Mouse (Mus musculus): ENCODE measurements at regions not wholly inside any gene's neighbourhood (a gene's known extent, or its start where the extent isn't known, plus 50 kb on each side); places are given as distances from the start of the nearest gene placed in this dataset.
A peak's percentile ranks its signal among the peaks of the same experiment; 100 is the strongest.

- no peaks in the 10 kb centered on the region for H3K36me3 ChIP-seq (ENCODE audit: control insufficient read depth, insufficient read depth, low read length)
- no peaks in the 10 kb centered on the region; the same call in 1 of the 2 replicates for H3K9me3 ChIP-seq (ENCODE audit: control insufficient read depth, low read length)
- no peak overlapping the region for H3K9ac ChIP-seq (ENCODE audit: low read length)
- no peaks in the 10 kb centered on the region for H3K27me3 ChIP-seq (ENCODE audit: control insufficient read depth, insufficient read depth, low read length)
- ATAC-seq (replicated peaks; ENCODE audit: low FRiP score), result no peak
- H3K4me3 ChIP-seq (ENCODE audit: low read depth, low read length), result no peak overlapping the region
- no peak overlapping the region for H3K4me2 ChIP-seq (ENCODE audit: low read depth, low read length, severe bottlenecking)
- no peak overlapping the region for H3K27ac ChIP-seq (ENCODE audit: low read depth, low read length)
- DNase-seq (ENCODE audit: low spot score), result no peak
- no peaks in the 10 kb centered on the region for H3K4me1 ChIP-seq (replicated peaks; ENCODE audit: control insufficient read depth, insufficient read depth, low read length)
Measured at GRCm38 (mm10) chr11:15572716-15573115, 684.8 kb upstream of the Vstm2a start.

GRCm38 (mm10) chr11:15619963-15620362, 637.6 kb upstream of the Vstm2a start:
- Histone ChIP-seq H3K4me1 (replicated peaks; ENCODE audit: control insufficient read depth, insufficient read depth, low read length) (no peaks in the 10 kb centered on the region), H3K9ac (ENCODE audit: low read length) (no peak overlapping the region), H3K4me2 (ENCODE audit: low read depth, low read length, severe bottlenecking) (no peak overlapping the region), H3K27ac (ENCODE audit: low read depth, low read length) (no peak overlapping the region), H3K36me3 (ENCODE audit: control insufficient read depth, insufficient read depth, low read length) (no peaks in the 10 kb centered on the region), H3K9me3 (ENCODE audit: control insufficient read depth, low read length) (no peaks in the 10 kb centered on the region), H3K27me3 (ENCODE audit: control insufficient read depth, insufficient read depth, low read length) (no peaks in the 10 kb centered on the region), H3K4me3 (ENCODE audit: low read depth, low read length) (no peak overlapping the region)
- DNase-seq (ENCODE audit: low spot score) (no peak), ATAC-seq (replicated peaks; ENCODE audit: low FRiP score) (no peak)
- 33% methylated on average over 4 of the region's 4 CpGs for WGBS

DNA sequence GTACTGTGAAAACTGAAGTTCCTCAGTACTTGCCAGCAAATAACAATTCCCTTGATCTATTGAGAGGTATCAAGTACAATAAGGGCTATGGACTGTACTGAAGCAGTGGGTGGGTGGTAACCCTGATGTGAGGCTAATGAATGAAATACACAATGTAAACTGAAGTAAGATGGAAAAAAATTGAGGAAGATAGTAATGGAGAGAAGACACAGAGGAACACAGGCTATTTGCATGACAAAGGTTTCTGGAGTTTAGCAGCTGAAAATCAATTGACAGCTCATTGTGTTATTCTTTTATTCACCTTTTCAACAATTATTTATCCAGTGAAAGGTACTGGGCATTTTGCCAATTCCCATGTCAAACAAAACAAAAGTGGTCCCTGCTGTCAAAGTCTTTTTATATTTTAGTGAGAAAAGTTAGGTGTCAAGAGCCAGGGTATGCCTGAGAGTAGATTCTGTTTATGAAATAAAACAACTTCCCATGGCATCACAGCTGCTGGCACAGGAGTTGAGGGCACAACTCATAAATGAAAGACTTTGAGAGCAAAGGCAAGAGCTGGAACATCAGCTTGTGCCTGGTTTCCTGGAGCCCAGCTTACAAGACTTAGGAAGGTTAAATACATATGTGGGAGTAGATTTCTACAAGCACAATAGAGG, 608.4 kb upstream of the Vstm2a start:
- no peak overlapping the region for H3K4me2 ChIP-seq (ENCODE audit: low read depth, low read length, severe bottlenecking)
- H3K9me3 ChIP-seq (ENCODE audit: control insufficient read depth, low read length), result no peaks in the 10 kb centered on the region
- DNase-seq (ENCODE audit: low spot score) (no peak), ATAC-seq (replicated peaks; ENCODE audit: low FRiP score) (peak; percentile 82)
- H3K27me3 ChIP-seq (ENCODE audit: control insufficient read depth, insufficient read depth, low read length), result no peaks in the 10 kb centered on the region
- H3K9ac ChIP-seq (ENCODE audit: low read length), result no peak overlapping the region
- no peak overlapping the region for H3K27ac ChIP-seq (ENCODE audit: low read depth, low read length)
- no peaks in the 10 kb centered on the region for H3K4me1 ChIP-seq (replicated peaks; ENCODE audit: control insufficient read depth, insufficient read depth, low read length)
- H3K36me3 ChIP-seq (ENCODE audit: control insufficient read depth, insufficient read depth, low read length), result no peaks in the 10 kb centered on the region
- H3K4me3 ChIP-seq (ENCODE audit: low read depth, low read length), result no peak overlapping the region

DNA sequence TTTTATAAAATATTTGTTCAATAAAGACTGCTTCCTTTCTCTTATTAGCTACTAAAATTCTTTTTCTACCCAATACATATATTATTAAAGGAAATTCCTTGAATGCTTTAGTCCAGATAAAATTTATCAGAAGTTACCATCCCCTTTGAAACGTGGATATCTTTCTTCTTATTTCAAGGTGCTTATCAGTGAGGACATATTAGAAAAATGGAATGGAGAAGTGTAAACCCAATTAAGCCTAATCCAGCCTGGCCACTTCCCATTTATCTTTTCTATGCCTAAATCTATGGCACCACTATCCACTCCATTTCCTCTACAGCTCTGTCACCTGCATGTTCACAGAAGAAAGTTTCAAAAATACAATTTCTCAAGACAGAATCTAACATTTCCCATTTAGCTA, 568.5 kb upstream of the Vstm2a start:
- H3K27me3 ChIP-seq (ENCODE audit: control insufficient read depth, insufficient read depth, low read length), result no peaks in the 10 kb centered on the region
- H3K9ac ChIP-seq (ENCODE audit: low read length), result no peak overlapping the region
- 48% methylated on average over 1 of the region's 1 CpGs for WGBS

GRCm38 (mm10) chr11:15698001-15698756, 559.3 kb upstream of the Vstm2a start:
- Histone ChIP-seq H3K36me3 (ENCODE audit: control insufficient read depth, insufficient read depth, low read length) (no peaks in the 10 kb centered on the region), H3K27ac (ENCODE audit: low read depth, low read length) (no peak overlapping the region), H3K9me3 (ENCODE audit: control insufficient read depth, low read length) (no peaks in the 10 kb centered on the region), H3K4me2 (ENCODE audit: low read depth, low read length, severe bottlenecking) (no peak overlapping the region), H3K9ac (ENCODE audit: low read length) (no peak overlapping the region), H3K27me3 (ENCODE audit: control insufficient read depth, insufficient read depth, low read length) (no peaks in the 10 kb centered on the region), H3K4me3 (ENCODE audit: low read depth, low read length) (no peak overlapping the region), H3K4me1 (replicated peaks; ENCODE audit: control insufficient read depth, insufficient read depth, low read length) (no peaks in the 10 kb centered on the region)
- no peak for DNase-seq (ENCODE audit: low spot score)
- 63% methylated on average over 2 of the region's 2 CpGs for WGBS
- no peak for ATAC-seq (replicated peaks; ENCODE audit: low FRiP score)

More for the DNA sequence above, 568.5 kb upstream of the Vstm2a start:
- no peak for DNase-seq (ENCODE audit: low spot score)
- Histone ChIP-seq H3K4me3 (ENCODE audit: low read depth, low read length) (no peak overlapping the region), H3K4me1 (replicated peaks; ENCODE audit: control insufficient read depth, insufficient read depth, low read length) (no peaks in the 10 kb centered on the region), H3K27ac (ENCODE audit: low read depth, low read length) (no peak overlapping the region), H3K9me3 (ENCODE audit: control insufficient read depth, low read length) (no peaks in the 10 kb centered on the region), H3K4me2 (ENCODE audit: low read depth, low read length, severe bottlenecking) (no peak overlapping the region), H3K36me3 (ENCODE audit: control insufficient read depth, insufficient read depth, low read length) (no peaks in the 10 kb centered on the region)
- no peak for ATAC-seq (replicated peaks; ENCODE audit: low FRiP score)

GRCm38 (mm10) chr11:15715987-15716386, 541.5 kb upstream of the Vstm2a start:
- ATAC-seq (replicated peaks; ENCODE audit: low FRiP score), result no peak
- no peaks in the 10 kb centered on the region for H3K9me3 ChIP-seq (ENCODE audit: control insufficient read depth, low read length)
- no peak overlapping the region for H3K9ac ChIP-seq (ENCODE audit: low read length)

DNA sequence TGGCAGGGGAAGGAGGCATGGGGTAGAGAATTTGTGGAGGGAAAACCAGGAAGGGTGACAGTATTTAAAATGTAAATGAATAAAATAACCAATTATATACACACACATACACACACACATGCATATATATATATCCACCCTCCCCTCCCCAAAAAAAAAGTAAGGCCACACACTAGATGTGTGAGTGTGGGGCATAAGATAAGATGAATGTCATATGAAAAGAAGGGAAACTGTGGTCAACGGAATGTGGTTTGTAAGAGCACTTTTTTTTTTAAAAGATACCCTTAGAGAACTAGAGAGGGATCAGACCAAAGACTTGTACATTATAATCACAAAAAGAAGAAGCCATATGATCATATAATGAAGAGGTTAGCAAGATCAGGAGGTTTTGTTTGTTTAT, 540.0 kb upstream of the Vstm2a start:
- Histone ChIP-seq H3K4me3 (ENCODE audit: low read depth, low read length) (no peak overlapping the region), H3K9ac (ENCODE audit: low read length) (no peak overlapping the region), H3K9me3 (ENCODE audit: control insufficient read depth, low read length) (no peaks in the 10 kb centered on the region), H3K27me3 (ENCODE audit: control insufficient read depth, insufficient read depth, low read length) (no peaks in the 10 kb centered on the region), H3K4me2 (ENCODE audit: low read depth, low read length, severe bottlenecking) (no peak overlapping the region), H3K4me1 (replicated peaks; ENCODE audit: control insufficient read depth, insufficient read depth, low read length) (no peaks in the 10 kb centered on the region), H3K27ac (ENCODE audit: low read depth, low read length) (no peak overlapping the region), H3K36me3 (ENCODE audit: control insufficient read depth, insufficient read depth, low read length) (no peaks in the 10 kb centered on the region)
- 81% methylated on average over 1 of the region's 1 CpGs for WGBS
- no peak for ATAC-seq (replicated peaks; ENCODE audit: low FRiP score)
- DNase-seq (ENCODE audit: low spot score), result no peak

More at GRCm38 (mm10) chr11:15715987-15716386, 541.5 kb upstream of the Vstm2a start:
- H3K36me3 ChIP-seq (ENCODE audit: control insufficient read depth, insufficient read depth, low read length), result no peaks in the 10 kb centered on the region
- no peaks in the 10 kb centered on the region for H3K27me3 ChIP-seq (ENCODE audit: control insufficient read depth, insufficient read depth, low read length)
- H3K4me1 ChIP-seq (replicated peaks; ENCODE audit: control insufficient read depth, insufficient read depth, low read length), result no peaks in the 10 kb centered on the region
- no peak for DNase-seq (ENCODE audit: low spot score)
- no peak overlapping the region for H3K4me2 ChIP-seq (ENCODE audit: low read depth, low read length, severe bottlenecking)
- no peak overlapping the region for H3K4me3 ChIP-seq (ENCODE audit: low read depth, low read length)
- H3K27ac ChIP-seq (ENCODE audit: low read depth, low read length), result no peak overlapping the region

- Histone ChIP-seq H3K4me2 (ENCODE audit: low read depth, low read length, severe bottlenecking) (no peak overlapping the region), H3K4me3 (ENCODE audit: low read depth, low read length) (no peak overlapping the region), H3K27me3 (ENCODE audit: control insufficient read depth, insufficient read depth, low read length) (no peaks in the 10 kb centered on the region), H3K36me3 (ENCODE audit: control insufficient read depth, insufficient read depth, low read length) (no peaks in the 10 kb centered on the region), H3K9me3 (ENCODE audit: control insufficient read depth, low read length) (no peaks in the 10 kb centered on the region), H3K4me1 (replicated peaks; ENCODE audit: control insufficient read depth, insufficient read depth, low read length) (no peaks in the 10 kb centered on the region), H3K9ac (ENCODE audit: low read length) (no peak overlapping the region), H3K27ac (ENCODE audit: low read depth, low read length) (no peak overlapping the region)
- no peak for ATAC-seq (replicated peaks; ENCODE audit: low FRiP score)
- no peak for DNase-seq (ENCODE audit: low spot score)
Measured at GRCm38 (mm10) chr11:15737621-15738020, 519.9 kb upstream of the Vstm2a start.

GRCm38 (mm10) chr11:15756006-15756405, 501.5 kb upstream of the Vstm2a start:
- Histone ChIP-seq H3K27me3 (ENCODE audit: control insufficient read depth, insufficient read depth, low read length) (no peaks in the 10 kb centered on the region), H3K4me1 (replicated peaks; ENCODE audit: control insufficient read depth, insufficient read depth, low read length) (no peaks in the 10 kb centered on the region), H3K4me3 (ENCODE audit: low read depth, low read length) (no peak overlapping the region), H3K36me3 (ENCODE audit: control insufficient read depth, insufficient read depth, low read length) (no peaks in the 10 kb centered on the region), H3K27ac (ENCODE audit: low read depth, low read length) (no peak overlapping the region), H3K4me2 (ENCODE audit: low read depth, low read length, severe bottlenecking) (no peak overlapping the region), H3K9ac (ENCODE audit: low read length) (no peak overlapping the region), H3K9me3 (ENCODE audit: control insufficient read depth, low read length) (no peaks in the 10 kb centered on the region)
- WGBS, result 86% methylated on average over 1 of the region's 1 CpGs
- no peak for DNase-seq (ENCODE audit: low spot score)
- no peak for ATAC-seq (replicated peaks; ENCODE audit: low FRiP score)

Data from forebrain, embryonic 11.5 days (tissue).